Mouse (Mus musculus) bone marrow, adult 2 months (tissue): Measurements from ENCODE around the gene Ank2.

ENCODE experiments used
- CTCF ChIP-seq: fragments of 200-500 bp; IDR thresholded peaks from 2 replicates; pipeline ENCODE4 v1.5.1; 2011; ENCODE audit warnings: low read length, control low read depth; ENCODE audit not compliant: control insufficient read depth, insufficient read depth
- POLR2A ChIP-seq: fragments of 200-500 bp; IDR thresholded peaks from 2 replicates; pipeline ENCODE4 v1.6.1; 2011; ENCODE audit warnings: low read depth, mild to moderate bottlenecking, control low read depth, low read length, borderline replicate concordance; ENCODE audit not compliant: control insufficient read depth

DNA sequence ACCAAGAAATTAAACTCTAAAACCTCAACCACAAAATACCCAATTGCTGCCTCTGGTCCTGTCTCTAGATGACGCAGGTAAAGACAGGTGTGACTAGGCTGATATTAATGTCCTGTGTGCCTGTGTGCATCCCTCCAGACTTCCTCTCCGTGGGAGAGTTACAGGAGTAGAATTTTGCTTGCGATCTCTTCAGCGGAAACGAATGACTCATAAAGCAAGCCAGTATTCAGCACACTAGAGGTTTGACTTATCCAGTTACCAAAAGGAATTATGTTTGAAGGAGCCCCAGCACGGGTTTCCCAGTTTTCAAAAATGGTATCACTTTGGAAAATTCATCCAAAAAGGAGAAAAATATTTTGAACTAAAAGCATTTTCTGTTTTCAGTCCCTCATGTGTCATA is 164.3 kb downstream of the Ank2 start:
- no peak for TF ChIP-seq CTCF
- TF ChIP-seq POLR2A, result no peak
